Mouse (Mus musculus) ES-E14 (cell line): ENCODE measurements at regions not wholly inside any gene's neighbourhood (a gene's known extent, or its start where the extent isn't known, plus 50 kb on each side); places are given as distances from the start of the nearest gene placed in this dataset.

ENCODE experiments used
- DNase-seq: peaks from one replicate; pipeline ENCODE4 v3.0.0-alpha.2; 2013; ENCODE audit warnings: low read depth, low spot score
- H3K27ac ChIP-seq: 2 replicates; pipeline ENCODE4 v1.5.1; 2012; ENCODE audit warnings: low read depth, mild to moderate bottlenecking, low read length, moderate library complexity, mixed read lengths; ENCODE audit not compliant: poor library complexity, insufficient read depth, severe bottlenecking
- H3K36me3 ChIP-seq: 2 replicates; pipeline ENCODE4 v1.6.1; 2012; ENCODE audit warnings: mild to moderate bottlenecking, low read length, moderate library complexity, mixed read lengths; ENCODE audit not compliant: control insufficient read depth, poor library complexity, insufficient read depth, severe bottlenecking
- H3K4me1 ChIP-seq, 2 experiments: fragments of 150-350 bp in 1 of 2; sonication (generic) in 1 of 2; 2 replicates each; pipeline ENCODE4 v1.6.1; 2012; ENCODE audit warnings: low read length in 2 of 2, mild to moderate bottlenecking in 1 of 2, mixed read lengths in 1 of 2; ENCODE audit not compliant: control insufficient read depth in 2 of 2, insufficient read depth in 2 of 2, poor library complexity in 1 of 2
- H3K4me3 ChIP-seq, 2 experiments: fragments of 150-350 bp in 1 of 2; sonication (generic) in 1 of 2; 2 replicates each; pipeline ENCODE4 v1.5.1; 2012; ENCODE audit warnings: low read length in 2 of 2, low read depth in 1 of 2, mild to moderate bottlenecking in 1 of 2, mixed read lengths in 1 of 2; ENCODE audit not compliant: insufficient read depth in 1 of 2, poor library complexity in 1 of 2, severe bottlenecking in 1 of 2
- H3K9ac ChIP-seq: 2 replicates; pipeline ENCODE4 v1.6.1; 2012; ENCODE audit warnings: low read depth, mild to moderate bottlenecking, low read length, mixed read lengths; ENCODE audit not compliant: poor library complexity, insufficient read depth, severe bottlenecking
- H3K9me3 ChIP-seq: fragments of 150-350 bp; sonication (generic); 2 replicates; pipeline ENCODE4 v1.6.1; 2012; ENCODE audit warnings: low read depth, mild to moderate bottlenecking, low read length; ENCODE audit not compliant: control insufficient read depth, insufficient read depth
- CHD2 ChIP-seq: IDR thresholded peaks from 2 replicates; pipeline ENCODE4 v1.6.1; 2014; ENCODE audit warnings: mild to moderate bottlenecking, low read depth, low read length, inconsistent platforms
- HCFC1 ChIP-seq: IDR thresholded peaks from 2 replicates; pipeline ENCODE4 v1.6.1; 2012; ENCODE audit warnings: low read length, inconsistent platforms, borderline replicate concordance; ENCODE audit not compliant: insufficient read depth
- MAFK ChIP-seq: IDR thresholded peaks from 2 replicates; pipeline ENCODE4 v1.6.1; 2014; ENCODE audit warnings: mild to moderate bottlenecking, low read depth, low read length, inconsistent platforms; ENCODE audit not compliant: insufficient read depth
- ZC3H11A ChIP-seq: IDR thresholded peaks from 2 replicates; pipeline ENCODE4 v1.6.1; 2012; ENCODE audit warnings: low read depth, mild to moderate bottlenecking, inconsistent platforms, low read length, borderline replicate concordance
- ZNF384 ChIP-seq: IDR thresholded peaks from 2 replicates; pipeline ENCODE4 v1.6.1; 2012; ENCODE audit warnings: low read depth, low read length, inconsistent platforms
- in situ Hi-C, 2 experiments: fragments of 600-800 bp; cut with MboI; formaldehyde crosslinking; loops; one replicate each; pipeline ENCODE4 v1.15.1; 2025; ENCODE audit warnings: low sequenced_read_pairs in 2 of 2, inconsistent platforms in 1 of 2; ENCODE audit not compliant: unreplicated experiment in 2 of 2

- no peaks in the 10 kb centered on the region for H3K4me1 ChIP-seq
- in situ Hi-C loops: no loop called here
- TF ChIP-seq MAFK: no peak
- no peak for TF ChIP-seq HCFC1
- TF ChIP-seq ZC3H11A: no peak
- no peak overlapping the region for H3K27ac ChIP-seq
- no peak for DNase-seq
- no peak overlapping the region for H3K9ac ChIP-seq
- no peak overlapping the region for H3K4me3 ChIP-seq
- H3K36me3 ChIP-seq: no peaks in the 10 kb centered on the region
- H3K9me3 ChIP-seq: no peaks in the 10 kb centered on the region
These were observed 182.2 kb upstream of the Tll1 start for GRCm38 (mm10) chr8:64388299-64388698.

- H3K9me3 ChIP-seq: no peaks in the 10 kb centered on the region
- H3K4me3 ChIP-seq: no peak overlapping the region
- no peaks in the 10 kb centered on the region for H3K36me3 ChIP-seq
- no peaks in the 10 kb centered on the region for H3K4me1 ChIP-seq
- DNase-seq: no peak
- H3K9ac ChIP-seq: no peak overlapping the region
- no peak for TF ChIP-seq ZC3H11A
- TF ChIP-seq HCFC1: no peak
- no peak for TF ChIP-seq CHD2
- TF ChIP-seq MAFK: no peak
- TF ChIP-seq ZNF384: no peak
- in situ Hi-C loops: no loop called here
- no peak overlapping the region for H3K27ac ChIP-seq
These were observed 173.8 kb upstream of the Tll1 start for GRCm38 (mm10) chr8:64379732-64380349.

- in situ Hi-C loops: no loop called here
These were observed 171.8 kb upstream of the Tll1 start for GRCm38 (mm10) chr8:64377830-64378229.

GRCm38 (mm10) chr8:64375509-64375908, 169.4 kb upstream of the Tll1 start:
- H3K9me3 ChIP-seq: no peaks in the 10 kb centered on the region
- no peak overlapping the region for H3K9ac ChIP-seq
- no peaks in the 10 kb centered on the region for H3K36me3 ChIP-seq
- in situ Hi-C loops: no loop called here
- no peak for DNase-seq
- H3K4me1 ChIP-seq: no peaks in the 10 kb centered on the region
- TF ChIP-seq CHD2: no peak
- no peak for TF ChIP-seq MAFK
- TF ChIP-seq HCFC1: no peak
- TF ChIP-seq ZC3H11A: no peak
- no peak for TF ChIP-seq ZNF384
- H3K4me3 ChIP-seq: no peak overlapping the region
- H3K27ac ChIP-seq: no peak overlapping the region

More at GRCm38 (mm10) chr8:64377830-64378229, 171.8 kb upstream of the Tll1 start:
- H3K27ac ChIP-seq: no peak overlapping the region
- no peaks in the 10 kb centered on the region for H3K36me3 ChIP-seq
- DNase-seq: no peak
- H3K4me3 ChIP-seq: no peak overlapping the region
- TF ChIP-seq CHD2: no peak
- no peak for TF ChIP-seq HCFC1
- no peak for TF ChIP-seq ZC3H11A
- TF ChIP-seq ZNF384: no peak
- peak; percentile 88 for TF ChIP-seq MAFK
- no peaks in the 10 kb centered on the region for H3K9me3 ChIP-seq
- no peak overlapping the region for H3K9ac ChIP-seq
- no peaks in the 10 kb centered on the region for H3K4me1 ChIP-seq

- no peaks in the 10 kb centered on the region for H3K36me3 ChIP-seq
- H3K27ac ChIP-seq: no peak overlapping the region
- no peaks in the 10 kb centered on the region for H3K9me3 ChIP-seq
- in situ Hi-C loops: no loop called here
- no peak overlapping the region for H3K9ac ChIP-seq
- H3K4me1 ChIP-seq: no peaks in the 10 kb centered on the region
- TF ChIP-seq MAFK: no peak
- TF ChIP-seq HCFC1: no peak
- TF ChIP-seq ZC3H11A: no peak
- no peak for TF ChIP-seq CHD2
- TF ChIP-seq ZNF384: no peak
- no peak for DNase-seq
- H3K4me3 ChIP-seq: no peak overlapping the region
These were observed 168.9 kb upstream of the Tll1 start for GRCm38 (mm10) chr8:64374980-64375379.
